Mouse (Mus musculus) frontal cortex, adult (tissue): ENCODE results near the gene Zfp160.
"Not testable (repeated sequence)": the region's sequence is repeated elsewhere in the genome, so short reads cannot be mapped to it uniquely, and the experiment has no call there.

Experiments
- ATAC-seq: cut with Nextera tagmentation; 2 replicates; pipeline ENCODE4 v1.9.2; 2017; ENCODE audit warnings: mild to moderate bottlenecking, moderate library complexity, mixed read lengths; ENCODE audit not compliant: low TSS enrichment

Gene Zfp160

DNA sequence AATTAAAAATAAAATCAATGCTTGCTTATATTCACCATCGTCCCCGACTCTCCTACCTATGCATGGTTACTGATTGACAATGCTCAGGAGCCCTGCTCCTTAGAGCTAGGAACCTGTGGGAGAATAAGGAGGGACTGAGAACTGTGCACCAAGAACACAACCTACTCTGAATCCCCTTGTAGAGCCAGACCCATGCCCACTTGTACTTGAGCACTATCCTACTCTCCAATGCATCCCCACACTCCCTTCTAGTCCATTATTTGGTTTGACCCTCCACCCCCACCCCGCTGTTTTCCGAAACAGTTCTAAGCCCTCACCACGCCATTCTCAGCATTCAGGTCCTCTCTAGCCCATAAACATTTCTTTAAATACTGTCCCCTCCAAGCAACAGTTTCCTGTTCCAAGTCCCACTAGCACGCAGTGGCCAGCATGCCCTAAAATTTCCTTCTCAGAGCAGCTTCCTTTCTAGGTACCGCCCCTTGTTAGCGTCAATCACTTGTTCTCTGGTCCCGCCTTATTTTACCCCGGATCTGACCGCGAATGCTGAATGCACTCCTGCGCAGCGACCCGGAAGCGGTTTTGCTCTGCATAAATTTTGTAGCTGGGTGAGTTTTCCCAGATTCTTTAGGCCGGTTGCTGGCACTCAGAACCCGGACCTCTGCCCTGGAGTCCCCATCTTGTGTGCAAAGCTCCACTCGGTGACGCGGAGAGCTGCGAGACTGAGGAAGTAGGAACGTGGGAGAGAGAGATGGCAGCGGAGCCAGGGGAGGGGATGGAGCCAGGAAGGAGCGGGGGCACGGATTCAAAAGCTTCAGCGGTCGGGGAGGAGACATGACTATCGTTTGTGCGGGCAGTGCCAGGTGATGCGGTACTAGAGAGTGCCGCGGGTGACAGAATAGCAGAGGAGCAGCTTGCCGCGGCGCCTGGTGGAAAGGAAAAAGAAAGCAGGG is at the start of gene Zfp160:
TSS of gene Zfp160 (plus strand) at position 522 of the 950 bp plus-strand sequence.
- ATAC-seq = peak; percentile 100

DNA sequence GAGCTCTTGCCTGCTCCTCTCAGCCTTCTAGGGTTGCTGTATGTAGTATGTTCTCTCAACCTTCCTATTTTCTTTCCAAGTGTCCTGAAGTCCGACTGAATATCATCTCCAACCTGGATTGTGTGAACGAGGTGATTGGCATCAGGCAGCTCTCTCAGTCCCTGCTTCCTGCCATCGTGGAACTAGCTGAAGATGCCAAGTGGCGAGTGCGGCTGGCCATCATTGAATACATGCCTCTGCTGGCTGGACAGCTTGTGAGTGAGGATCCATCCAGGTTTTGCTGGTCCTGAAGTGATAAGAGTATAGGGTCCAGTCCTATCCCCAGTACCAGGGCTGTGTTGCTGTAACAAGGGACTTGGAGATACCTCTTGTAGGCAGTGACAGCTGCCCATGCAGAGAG is 48.3 kb upstream of the Zfp160 start:
- no peak for ATAC-seq

DNA sequence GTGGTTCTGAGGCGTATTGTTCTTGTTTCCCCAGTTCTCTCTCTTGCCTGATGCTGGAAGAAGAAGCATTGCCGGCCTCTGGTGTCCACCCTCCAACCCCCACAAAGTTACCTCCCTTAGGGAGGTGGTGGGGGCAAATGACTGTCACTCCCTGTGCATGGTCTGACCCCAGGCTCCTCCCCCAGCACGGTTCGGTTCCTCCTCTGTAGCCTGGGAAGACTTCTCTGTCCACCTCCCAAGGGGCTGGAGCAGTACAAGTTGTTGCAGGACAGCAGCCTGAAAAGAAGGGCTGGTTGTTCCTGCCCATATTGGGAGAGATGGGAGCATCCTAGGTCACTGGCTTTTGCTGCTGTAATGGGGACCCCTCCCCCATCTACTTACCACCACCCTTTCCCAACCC is 43.3 kb upstream of the Zfp160 start:
- ATAC-seq = no peak

DNA sequence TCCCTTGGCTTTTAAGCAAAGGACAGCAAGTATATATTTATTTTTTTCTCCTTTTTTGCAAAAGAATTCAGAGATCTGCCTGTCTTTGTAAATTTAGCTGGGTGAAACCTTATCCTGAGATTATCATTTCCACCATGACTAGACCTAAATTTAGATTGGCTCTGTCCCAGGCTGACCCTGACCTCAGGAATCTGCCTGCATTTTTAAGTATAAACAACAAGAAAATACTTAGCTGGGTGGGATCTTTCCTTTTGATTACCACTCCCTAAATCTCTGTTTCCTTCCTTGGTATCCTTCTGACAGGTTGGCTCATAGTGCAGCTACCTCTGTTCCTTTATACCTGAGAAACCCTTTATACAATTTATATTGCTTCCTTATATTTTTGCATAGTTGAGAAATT is 42.0 kb upstream of the Zfp160 start:
- ATAC-seq = no peak

DNA sequence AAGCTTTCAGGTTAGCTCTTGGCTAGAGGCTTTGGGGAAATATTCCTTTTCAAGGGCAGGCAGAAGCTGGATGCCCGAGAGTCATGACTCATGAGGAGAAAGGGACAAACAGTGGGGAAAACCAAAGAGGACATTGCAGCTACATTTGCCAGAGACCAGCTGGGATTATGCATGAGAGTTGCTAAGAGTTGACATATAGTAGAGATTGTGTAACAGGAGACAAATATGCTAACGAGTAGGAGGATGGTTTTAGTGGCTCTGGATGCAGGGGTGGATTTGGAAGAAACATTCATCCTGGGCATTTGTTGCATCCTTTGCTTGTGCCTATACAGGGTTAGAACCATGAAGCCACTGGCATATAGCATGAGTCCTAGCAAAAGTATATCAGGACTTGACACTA is 15.0 kb upstream of the Zfp160 start:
- peak; percentile 98 for ATAC-seq

DNA sequence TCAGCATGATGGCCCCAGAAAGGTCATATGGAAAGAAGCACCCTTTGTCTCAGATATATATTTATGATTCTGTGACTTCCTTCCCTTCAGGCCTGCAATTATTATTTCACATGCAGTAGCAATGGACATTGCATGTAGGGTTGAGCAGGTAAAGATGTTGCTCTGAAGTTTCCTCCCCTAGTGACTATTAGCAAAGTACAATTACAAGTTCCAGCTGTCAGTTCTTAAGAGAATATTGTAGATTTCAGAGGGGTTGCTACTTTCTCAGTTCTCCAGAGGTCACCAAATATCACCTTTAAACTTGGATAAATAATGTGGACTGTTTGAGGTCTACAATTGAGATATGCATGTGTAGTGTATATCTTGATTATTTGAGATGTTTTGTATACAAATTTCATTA is 12.3 kb upstream of the Zfp160 start, which contains the start of gene Vmn1r233:
TSS of gene Vmn1r233 (minus strand) at position 101 of the 400 bp plus-strand sequence.
- no peak for ATAC-seq

DNA sequence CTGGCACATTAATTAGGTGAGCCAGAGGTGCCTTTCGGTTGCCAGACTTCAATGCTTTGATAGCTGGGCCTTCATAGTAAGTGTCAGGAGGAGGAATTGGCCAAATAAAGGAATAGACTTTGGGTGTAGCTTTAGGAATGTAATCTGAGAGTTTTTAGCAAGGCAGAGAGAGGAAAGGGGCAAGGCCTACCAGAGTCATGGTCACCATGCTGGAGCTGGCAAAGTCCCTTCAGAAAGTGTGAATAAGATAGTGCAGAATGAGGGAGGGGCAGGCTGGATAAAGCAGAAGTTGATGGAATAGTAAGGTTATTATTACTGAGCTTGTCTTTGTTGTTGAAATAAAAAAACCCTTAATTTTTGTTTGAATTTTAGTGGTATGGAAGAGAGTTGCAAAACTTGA is 1.0 kb downstream of the Zfp160 start:
- no peak for ATAC-seq

DNA sequence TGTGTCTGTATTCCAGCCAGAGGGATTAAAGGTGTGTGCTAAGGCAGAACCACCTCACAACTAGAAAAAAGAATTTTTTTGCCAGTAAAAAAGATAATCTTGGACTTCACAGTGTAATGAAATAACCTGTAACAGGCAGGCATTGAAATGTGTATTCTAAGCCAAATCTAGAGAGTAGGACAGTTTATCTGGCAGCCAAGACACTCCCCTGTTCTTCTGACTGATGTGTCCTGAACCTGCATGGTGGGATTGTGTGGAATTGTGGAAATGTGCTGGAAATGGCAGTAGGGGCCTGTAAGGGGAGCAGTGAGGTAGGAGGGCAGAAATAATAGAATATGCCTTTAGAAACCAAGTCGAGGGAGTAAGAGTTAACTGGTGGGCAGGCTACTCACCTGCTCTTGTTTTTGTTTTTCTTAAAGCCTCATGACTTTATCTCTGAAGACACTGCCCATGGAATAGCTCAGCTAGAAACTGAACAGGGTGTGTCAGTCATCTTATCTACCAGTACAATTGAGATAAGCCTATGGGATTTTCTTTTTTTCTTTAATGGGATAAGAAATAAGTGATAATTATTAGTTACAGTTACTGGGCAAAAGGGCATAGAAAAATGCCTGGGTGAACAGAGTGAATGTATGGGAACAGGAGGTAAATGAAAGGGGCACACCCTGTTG is 9.8 kb downstream of the Zfp160 start:
- no peak for ATAC-seq

DNA sequence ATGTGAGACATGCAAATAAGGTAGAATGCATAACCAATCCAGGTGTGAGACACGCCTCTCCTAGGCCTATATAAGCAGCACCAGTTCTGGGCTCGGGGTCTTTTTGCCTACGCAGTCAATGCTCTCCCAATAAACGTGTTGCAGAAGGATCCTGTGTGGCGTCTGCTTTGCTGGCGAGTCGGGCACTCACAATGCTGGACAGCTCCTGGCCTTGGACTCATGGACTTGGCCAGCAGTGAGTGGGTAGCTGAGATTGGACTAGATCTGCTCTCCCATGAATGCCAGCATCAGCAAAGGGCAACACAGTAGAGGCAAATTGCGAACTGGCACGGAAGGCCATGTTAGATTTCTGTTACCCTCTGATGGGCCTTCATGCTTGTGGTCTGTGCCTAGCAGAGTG is 39.3 kb downstream of the Zfp160 start:
- not testable (repeated sequence) for ATAC-seq

DNA sequence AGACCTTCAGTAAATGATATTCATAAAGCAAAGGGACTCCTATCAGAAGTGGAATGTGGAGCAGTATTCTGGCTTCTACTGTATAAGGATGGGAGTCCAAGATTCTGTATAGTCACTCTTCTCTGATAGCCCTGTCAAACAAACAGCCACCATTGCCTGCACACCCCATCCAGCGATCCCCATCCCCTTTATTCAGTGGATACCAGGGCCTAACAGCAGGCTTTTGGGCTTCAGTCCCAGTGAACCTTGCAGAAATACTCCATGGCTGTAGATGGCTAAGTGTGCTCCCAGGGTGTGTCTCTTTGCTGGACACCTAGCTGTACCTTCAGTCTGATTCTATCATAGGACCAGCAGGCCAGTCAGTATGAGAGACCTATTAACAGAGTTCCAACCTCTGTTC is 42.2 kb downstream of the Zfp160 start:
- ATAC-seq = no peak

DNA sequence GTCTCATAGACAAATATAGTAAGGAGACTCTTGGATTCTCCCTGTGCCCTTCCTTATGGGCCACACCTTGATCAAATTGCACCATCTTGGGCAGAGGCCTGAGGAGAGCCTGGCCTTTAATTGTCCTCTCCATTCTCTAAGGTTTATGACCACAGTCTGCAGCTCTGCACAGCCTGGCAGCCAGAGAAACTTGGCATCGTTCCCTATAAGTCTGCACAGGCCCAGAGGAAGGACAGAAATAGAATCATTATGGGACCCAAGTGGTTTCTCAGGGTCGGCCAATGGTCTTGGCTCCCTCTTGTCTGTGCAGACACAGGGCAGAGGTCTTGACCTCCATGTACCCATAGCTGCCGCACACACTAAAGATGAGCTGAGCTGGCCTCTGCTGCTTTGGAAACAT is 42.6 kb downstream of the Zfp160 start:
- not testable (repeated sequence) for ATAC-seq

DNA sequence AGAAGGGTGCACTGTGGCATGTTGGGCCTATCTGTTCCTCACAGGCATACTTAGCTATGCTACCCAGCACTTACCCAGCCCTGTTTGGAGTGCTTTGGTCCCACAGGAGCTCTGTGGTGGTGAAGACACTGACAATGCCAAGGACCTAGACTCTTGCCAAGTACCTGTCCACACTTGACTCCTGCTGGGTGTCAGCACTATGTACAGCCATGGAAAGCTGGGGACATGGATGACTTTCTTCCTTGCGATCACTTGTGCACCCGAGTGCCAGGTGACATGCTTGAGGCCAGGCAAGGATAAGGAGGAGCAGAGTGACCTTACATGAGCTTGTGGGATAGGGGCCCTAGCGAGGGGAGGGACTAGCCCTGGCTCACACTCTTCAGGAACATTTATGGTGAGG is 43.2 kb downstream of the Zfp160 start:
- ATAC-seq = not testable (repeated sequence)

DNA sequence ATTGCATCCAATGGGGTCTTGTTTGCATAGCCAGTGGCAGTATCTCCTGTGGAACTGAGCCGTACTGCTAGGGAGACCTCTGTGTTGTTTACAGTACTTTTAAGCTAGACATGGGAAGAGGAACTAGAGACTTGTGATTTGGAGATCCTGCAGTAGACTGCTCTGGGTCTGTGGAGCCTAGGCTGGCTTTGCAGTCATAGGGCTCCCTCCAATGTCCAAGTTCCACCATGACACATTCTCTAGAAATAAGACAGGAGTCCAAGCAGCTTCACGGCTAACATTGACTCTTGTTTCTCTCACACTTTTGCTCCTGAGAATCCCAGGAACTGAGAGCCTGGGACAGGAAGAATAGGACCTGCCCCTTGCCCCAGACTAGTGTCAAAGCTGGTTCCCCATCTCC is 44.6 kb downstream of the Zfp160 start:
- no peak for ATAC-seq

DNA sequence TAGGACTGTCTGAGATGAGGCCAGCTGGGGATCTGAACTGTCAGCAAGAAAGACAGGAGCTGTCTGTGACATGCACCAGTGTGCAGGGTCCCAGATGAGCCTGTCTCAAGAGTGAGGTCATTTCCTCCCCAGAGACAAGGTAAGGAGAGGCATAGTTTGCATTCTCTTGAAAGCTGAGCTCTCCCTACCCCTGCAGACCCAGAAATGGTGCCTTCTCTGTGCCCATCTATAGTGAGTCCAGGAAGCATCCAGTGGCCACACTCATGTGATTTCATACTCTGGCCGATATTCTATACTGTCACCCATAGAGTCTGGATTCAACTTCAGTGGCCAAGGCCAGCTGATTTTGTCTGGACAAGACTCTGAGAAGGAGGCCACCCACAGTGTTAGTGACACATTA is 46.4 kb downstream of the Zfp160 start:
- not testable (repeated sequence) for ATAC-seq

DNA sequence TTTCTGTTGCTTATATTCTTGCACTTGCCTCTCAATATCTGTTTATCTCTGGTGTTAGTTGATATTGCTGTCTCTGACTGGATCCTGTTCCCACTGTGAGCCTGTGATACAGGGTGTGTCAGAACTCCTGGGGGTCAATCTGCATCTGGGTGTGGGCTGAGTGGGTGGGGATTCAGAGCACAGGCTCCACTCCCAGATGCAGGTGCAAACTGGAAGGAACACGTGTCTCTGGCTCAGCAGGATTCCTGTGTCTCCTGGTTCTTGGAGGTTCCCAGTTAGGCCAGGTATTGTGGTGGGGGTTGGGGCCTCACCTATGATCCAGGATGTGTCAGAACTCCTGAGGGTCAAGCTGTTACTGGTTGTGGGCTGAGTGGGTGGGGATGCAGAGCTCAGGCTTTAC is 56.8 kb downstream of the Zfp160 start:
- no peak for ATAC-seq

DNA sequence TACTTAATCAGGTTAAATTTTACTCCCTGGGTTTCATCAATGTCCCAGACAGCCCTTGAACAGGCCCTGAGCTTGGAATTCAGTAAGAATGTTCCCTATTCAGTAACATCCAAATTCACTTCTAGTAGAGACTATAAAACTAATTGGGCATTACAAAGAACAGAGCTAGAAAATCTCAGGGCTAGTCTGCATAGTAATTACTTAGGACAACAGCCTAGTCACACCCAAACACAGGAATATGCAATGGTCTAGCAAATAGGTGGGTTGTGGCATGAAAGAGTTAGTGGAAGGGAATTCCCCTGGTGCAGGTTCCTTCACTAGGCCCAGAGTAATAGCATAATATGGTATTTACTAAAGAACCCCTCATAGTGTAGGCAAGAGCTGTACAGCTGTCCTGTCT is 58.3 kb downstream of the Zfp160 start:
- no peak for ATAC-seq

DNA sequence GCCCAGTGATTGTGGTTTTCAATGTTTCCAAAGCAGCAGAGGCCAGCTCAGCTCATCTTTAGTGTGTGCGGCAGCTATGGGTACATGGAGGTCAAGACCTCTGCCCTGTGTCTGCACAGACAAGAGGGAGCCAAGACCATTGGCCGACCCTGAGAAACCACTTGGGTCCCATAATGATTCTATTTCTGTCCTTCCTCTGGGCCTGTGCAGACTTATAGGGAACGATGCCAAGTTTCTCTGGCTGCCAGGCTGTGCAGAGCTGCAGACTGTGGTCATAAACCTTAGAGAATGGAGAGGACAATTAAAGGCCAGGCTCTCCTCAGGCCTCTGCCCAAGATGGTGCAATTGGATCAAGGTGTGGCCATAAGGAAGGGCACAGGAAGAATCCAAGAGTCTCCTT is 60.7 kb downstream of the Zfp160 start:
- ATAC-seq = not testable (repeated sequence)

DNA sequence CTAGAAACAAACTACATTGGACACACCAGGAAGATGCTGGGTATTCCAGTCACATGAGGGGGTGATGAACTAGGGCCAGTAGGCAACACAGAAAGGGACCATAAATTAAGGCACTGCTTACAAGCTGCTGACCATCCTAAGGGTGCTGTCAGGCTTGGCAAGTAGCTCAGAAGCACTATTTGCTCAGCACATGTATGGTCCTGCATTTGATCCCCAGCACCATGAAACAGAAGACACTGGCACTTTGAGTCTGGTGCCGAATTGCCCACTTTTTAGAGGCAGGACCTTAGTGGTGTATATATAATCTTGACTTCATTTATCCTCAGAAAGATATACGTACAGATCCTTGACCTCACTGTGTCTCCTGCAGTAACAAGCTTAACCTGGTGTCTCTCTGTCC is 62.3 kb downstream of the Zfp160 start:
- ATAC-seq = not testable (repeated sequence)
